Mouse (Mus musculus): ENCODE results near the gene Rad21l. TPM values are rescaled to one million over a fixed set of nuclear protein-coding genes. Genes with fewer than 3 reads are reported as not detected.

Rad21l gene
- polyA plus RNA-seq, 1 experiment, result not detected

DNA sequence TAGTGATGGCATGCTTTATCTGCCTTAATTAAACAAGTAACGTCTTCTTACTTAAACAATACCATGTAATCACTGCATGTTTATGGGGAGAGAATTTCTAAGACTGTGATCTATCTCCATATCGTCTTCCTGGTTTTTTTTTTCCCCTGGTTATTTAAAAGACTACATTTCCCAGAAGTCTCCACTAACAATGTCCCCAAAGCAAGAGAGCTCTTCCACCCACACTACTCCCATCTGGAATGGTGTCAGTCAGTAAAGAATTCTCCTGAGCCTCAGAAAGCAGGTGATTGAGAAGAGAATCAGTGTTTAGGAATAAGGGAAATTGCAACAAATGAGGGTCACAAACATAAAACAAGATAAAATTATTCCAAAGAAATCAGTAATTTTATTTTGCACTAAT, 33.4 kb downstream of the Rad21l start:
- TF ChIP-seq MYOG (IDR thresholded peaks at IDR 0.05; ENCODE audit: control insufficient read depth, extremely low read depth, insufficient read length) (no peak), FOSL1 (IDR thresholded peaks at IDR 0.05; ENCODE audit: insufficient read depth, low read length, poor library complexity, severe bottlenecking) (no peak), CTCF (IDR thresholded peaks at IDR 0.05; ENCODE audit: control insufficient read depth, insufficient read depth, insufficient read length) (no peak), MAX (IDR thresholded peaks at IDR 0.05) (no peak), MYOD1 (IDR thresholded peaks at IDR 0.05; ENCODE audit: control insufficient read depth, insufficient read length, low read depth) (no peak), CEBPB (IDR thresholded peaks at IDR 0.05; ENCODE audit: low read depth) (no peak), USF1 (IDR thresholded peaks at IDR 0.05; ENCODE audit: low read depth) (no peak)
- H3K79me3 ChIP-seq (ENCODE audit: low read depth), result no peaks in the 10 kb centered on the region
- no peaks in the 10 kb centered on the region for H3K36me3 ChIP-seq (ENCODE audit: control insufficient read depth, insufficient read depth)

DNA sequence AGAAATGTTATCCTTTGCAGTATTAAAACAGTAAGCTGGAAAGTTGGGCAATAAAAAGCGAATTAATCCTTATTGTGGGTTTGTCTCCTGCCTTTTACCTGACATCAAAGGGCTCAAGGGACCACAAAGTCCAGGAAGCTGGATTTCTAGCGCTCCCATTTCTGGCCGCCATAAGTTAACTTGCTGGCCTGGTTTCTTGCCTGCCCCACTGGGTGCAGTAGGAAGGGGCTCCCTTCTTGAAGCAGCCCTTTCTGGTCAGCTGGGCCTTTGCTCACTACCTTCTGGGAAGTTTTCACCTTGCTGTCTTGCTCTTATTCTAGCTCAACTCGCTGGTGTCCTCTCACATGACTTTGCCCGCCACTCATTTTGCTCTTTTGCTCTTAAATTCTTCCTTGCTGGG, 35.4 kb downstream of the Rad21l start:
- TF ChIP-seq MYOG (IDR thresholded peaks at IDR 0.05; ENCODE audit: control insufficient read depth, extremely low read depth, insufficient read length) (no peak), USF1 (IDR thresholded peaks at IDR 0.05; ENCODE audit: low read depth) (no peak)
- Histone ChIP-seq H3K4me3 (ENCODE audit: insufficient read depth, poor library complexity, severe bottlenecking) (no peak overlapping the region), H3K79me3 (ENCODE audit: low read depth) (no peaks in the 10 kb centered on the region), H3K27me3 (ENCODE audit: control insufficient read depth, insufficient read depth, insufficient read length) (peaks cover 45% of the 10 kb centered on the region), H3K36me3 (ENCODE audit: control insufficient read depth, insufficient read depth) (no peaks in the 10 kb centered on the region), H3ac (ENCODE audit: control insufficient read depth, insufficient read length, low read depth) (no peak overlapping the region), H3K79me2 (ENCODE audit: control insufficient read depth, insufficient read depth) (no peaks in the 10 kb centered on the region)

More for the DNA sequence above, 33.4 kb downstream of the Rad21l start:
- Histone ChIP-seq H3ac (ENCODE audit: control insufficient read depth, insufficient read length, low read depth) (no peak overlapping the region), H3K4me3 (ENCODE audit: insufficient read depth, poor library complexity, severe bottlenecking) (no peak overlapping the region), H3K79me2 (ENCODE audit: control insufficient read depth, insufficient read depth) (no peaks in the 10 kb centered on the region), H3K27me3 (ENCODE audit: control insufficient read depth, insufficient read depth, insufficient read length) (peaks cover 42% of the 10 kb centered on the region)

DNA sequence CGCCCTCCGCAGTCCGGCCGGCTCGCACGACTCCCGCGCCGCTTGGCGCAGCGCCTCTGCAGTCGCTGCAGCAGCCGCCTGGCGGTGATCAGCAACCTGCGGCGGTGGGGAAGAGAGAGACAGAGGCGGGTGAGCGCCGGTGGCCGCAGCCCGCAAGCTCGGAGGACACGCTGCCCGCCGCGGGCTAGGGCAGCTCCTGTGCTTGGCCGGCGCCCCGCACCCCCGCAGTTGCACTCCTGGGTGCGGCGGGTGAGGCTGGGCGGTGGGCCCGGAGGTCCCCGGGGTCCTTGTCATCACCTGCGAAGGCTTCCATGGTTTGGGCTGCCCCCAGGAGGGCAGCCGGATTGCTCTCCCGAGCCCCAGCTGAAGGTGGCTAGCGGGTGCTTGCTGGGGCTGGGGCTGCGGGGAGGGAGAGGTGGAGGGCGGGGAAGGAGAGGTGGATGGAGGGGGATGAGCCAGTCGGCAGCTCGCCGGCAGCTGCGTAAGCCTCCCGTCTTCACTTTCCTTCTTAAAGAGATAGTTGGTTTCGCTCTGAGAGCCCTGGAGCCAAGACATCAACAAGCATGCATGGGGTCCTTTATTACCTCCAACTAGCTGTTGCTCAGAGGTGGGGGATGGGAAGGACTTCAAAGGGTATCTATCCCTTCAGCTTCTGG, 36.0 kb downstream of the Rad21l start, which contains the start of gene Snph:
Gene Snph, minus strand, starts transcription at position 435 of the 656 bp plus-strand sequence.
- Histone ChIP-seq H3K79me3 (ENCODE audit: low read depth) (no peaks in the 10 kb centered on the region), H3K79me2 (ENCODE audit: control insufficient read depth, insufficient read depth) (no peaks in the 10 kb centered on the region), H3ac (ENCODE audit: control insufficient read depth, insufficient read length, low read depth) (no peak within 1 kb of the TSS), H3K27me3 (ENCODE audit: control insufficient read depth, insufficient read depth, insufficient read length) (peaks cover 45% of the 10 kb centered on the region), H3K36me3 (ENCODE audit: control insufficient read depth, insufficient read depth) (no peaks in the 10 kb centered on the region), H3K4me3 (ENCODE audit: insufficient read depth, poor library complexity, severe bottlenecking) (no peak within 1 kb of the TSS)
- TF ChIP-seq CEBPB (IDR thresholded peaks at IDR 0.05; ENCODE audit: low read depth) (no peak), MYOG (IDR thresholded peaks at IDR 0.05; ENCODE audit: control insufficient read depth, extremely low read depth, insufficient read length) (no peak), FOSL1 (IDR thresholded peaks at IDR 0.05; ENCODE audit: insufficient read depth, low read length, poor library complexity, severe bottlenecking) (no peak), CTCF (IDR thresholded peaks at IDR 0.05; ENCODE audit: control insufficient read depth, insufficient read depth, insufficient read length) (no peak), MAX (IDR thresholded peaks at IDR 0.05) (no peak), MYOD1 (IDR thresholded peaks at IDR 0.05; ENCODE audit: control insufficient read depth, insufficient read length, low read depth) (no peak), USF1 (IDR thresholded peaks at IDR 0.05; ENCODE audit: low read depth) (no peak)

DNA sequence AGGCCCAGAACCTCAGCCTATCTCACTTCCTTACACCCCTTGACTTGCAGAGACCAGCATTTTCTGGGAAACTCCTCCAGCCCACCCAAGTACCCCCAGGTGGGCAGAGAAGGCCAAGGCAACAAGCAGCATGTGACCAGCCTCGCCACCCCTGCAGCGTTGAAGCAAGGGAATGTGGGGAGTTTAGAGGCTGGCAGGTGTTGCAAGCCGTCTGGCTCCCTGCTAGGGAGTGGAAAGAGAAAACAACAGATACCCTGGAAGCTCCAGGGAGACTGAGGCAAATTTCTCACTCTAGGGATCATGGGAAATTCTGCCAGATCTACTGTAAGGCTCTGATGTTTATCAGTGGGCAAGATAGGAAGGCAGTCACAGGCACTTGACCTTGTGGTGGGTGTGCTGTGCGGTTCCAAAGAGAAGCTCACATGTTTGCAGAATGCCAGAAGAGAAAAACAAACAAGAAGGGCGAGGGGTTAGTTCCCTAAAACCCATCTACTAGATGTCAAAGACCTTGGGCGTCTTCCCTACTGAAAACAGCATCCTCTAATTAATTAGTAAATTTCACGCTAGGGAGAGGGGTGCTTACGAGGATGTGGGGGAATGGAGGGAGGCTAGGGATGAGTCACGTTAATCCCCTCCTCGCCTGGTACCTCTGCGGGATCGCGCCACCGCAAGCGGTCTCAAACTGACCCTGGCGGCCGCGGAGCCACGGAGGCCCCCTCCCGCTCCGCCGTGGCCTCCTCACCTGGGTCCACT, 36.8 kb downstream of the Rad21l start:
- no peaks in the 10 kb centered on the region for H3K79me3 ChIP-seq (ENCODE audit: low read depth)
- H3K4me3 ChIP-seq (ENCODE audit: insufficient read depth, poor library complexity, severe bottlenecking), result no peak overlapping the region
- H3ac ChIP-seq (ENCODE audit: control insufficient read depth, insufficient read length, low read depth), result no peak overlapping the region
- no peaks in the 10 kb centered on the region for H3K79me2 ChIP-seq (ENCODE audit: control insufficient read depth, insufficient read depth)
- no peaks in the 10 kb centered on the region for H3K36me3 ChIP-seq (ENCODE audit: control insufficient read depth, insufficient read depth)
- H3K27me3 ChIP-seq (ENCODE audit: control insufficient read depth, insufficient read depth, insufficient read length), result peaks cover 45% of the 10 kb centered on the region
- no peak for TF ChIP-seq FOSL1 (IDR thresholded peaks at IDR 0.05; ENCODE audit: insufficient read depth, low read length, poor library complexity, severe bottlenecking)
- TF ChIP-seq MAX (IDR thresholded peaks at IDR 0.05), result no peak
- no peak for TF ChIP-seq MYOG (IDR thresholded peaks at IDR 0.05; ENCODE audit: control insufficient read depth, extremely low read depth, insufficient read length)
- TF ChIP-seq USF1 (IDR thresholded peaks at IDR 0.05; ENCODE audit: low read depth), result no peak

DNA sequence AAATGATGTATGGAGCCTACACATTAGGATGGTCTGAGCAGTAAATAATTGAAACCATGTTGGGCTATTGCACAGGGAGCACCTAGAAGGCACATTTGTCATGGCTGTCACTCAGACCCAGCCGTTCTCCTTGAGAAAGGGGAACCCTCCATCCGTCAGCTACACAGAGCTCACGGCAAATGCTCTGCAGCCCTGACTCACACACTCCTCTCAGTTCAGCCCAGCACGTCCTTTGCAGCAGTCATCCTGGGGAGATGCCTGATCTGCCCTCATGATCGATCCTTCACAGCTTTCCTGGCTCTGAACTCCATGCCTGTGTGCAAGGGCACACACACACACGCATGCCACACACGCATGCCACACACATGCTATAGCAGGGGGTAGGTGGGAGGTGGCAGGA, 39.0 kb downstream of the Rad21l start:
- no peaks in the 10 kb centered on the region for H3K79me3 ChIP-seq (ENCODE audit: low read depth)
- H3K79me2 ChIP-seq (ENCODE audit: control insufficient read depth, insufficient read depth), result no peaks in the 10 kb centered on the region
- TF ChIP-seq CEBPB (IDR thresholded peaks at IDR 0.05; ENCODE audit: low read depth) (no peak), FOSL1 (IDR thresholded peaks at IDR 0.05; ENCODE audit: insufficient read depth, low read length, poor library complexity, severe bottlenecking) (no peak), MAX (IDR thresholded peaks at IDR 0.05) (no peak), MYOG (IDR thresholded peaks at IDR 0.05; ENCODE audit: control insufficient read depth, extremely low read depth, insufficient read length) (no peak), USF1 (IDR thresholded peaks at IDR 0.05; ENCODE audit: low read depth) (no peak), MYOD1 (IDR thresholded peaks at IDR 0.05; ENCODE audit: control insufficient read depth, insufficient read length, low read depth) (no peak), CTCF (IDR thresholded peaks at IDR 0.05; ENCODE audit: control insufficient read depth, insufficient read depth, insufficient read length) (no peak)
- H3K4me3 ChIP-seq (ENCODE audit: insufficient read depth, poor library complexity, severe bottlenecking), result no peak overlapping the region
- H3K36me3 ChIP-seq (ENCODE audit: control insufficient read depth, insufficient read depth), result no peaks in the 10 kb centered on the region
- H3ac ChIP-seq (ENCODE audit: control insufficient read depth, insufficient read length, low read depth), result no peak overlapping the region
- H3K27me3 ChIP-seq (ENCODE audit: control insufficient read depth, insufficient read depth, insufficient read length), result peaks cover 45% of the 10 kb centered on the region

Data from C2C12 (cell line).